Mouse (Mus musculus) midbrain, embryonic 11.5 days (tissue): Measurements from ENCODE around the gene Limk1. TPM values are rescaled to one million over a fixed set of nuclear protein-coding genes. Genes with fewer than 3 reads are reported as not detected.

Experiments
- ATAC-seq: fragments of 200-750 bp; cut with Nextera tagmentation; 2 replicates; pipeline ENCODE4 v1.8.0; 2017; ENCODE audit warnings: moderate TSS enrichment, moderate library complexity; ENCODE audit not compliant: low FRiP score
- DNase-seq: peaks from one replicate; pipeline ENCODE4 v3.0.0; 2015; ENCODE audit warnings: low spot score; ENCODE audit errors: missing footprints
- H3K27ac ChIP-seq: fragments of 300-500 bp; sonication (generic); 2 replicates; pipeline ENCODE4 v1.5.1; 2014; ENCODE audit warnings: low read depth, low read length
- H3K27me3 ChIP-seq: fragments of 300-500 bp; sonication (generic); 2 replicates; pipeline ENCODE4 v1.6.1; 2014; ENCODE audit warnings: mild to moderate bottlenecking, low read length, moderate library complexity, mixed read lengths; ENCODE audit not compliant: control insufficient read depth, insufficient read depth
- H3K36me3 ChIP-seq: fragments of 300-500 bp; sonication (generic); 2 replicates; pipeline ENCODE4 v1.6.1; 2014; ENCODE audit warnings: mild to moderate bottlenecking, low read length, moderate library complexity, mixed read lengths; ENCODE audit not compliant: control insufficient read depth, insufficient read depth
- H3K4me1 ChIP-seq: fragments of 300-500 bp; sonication (generic); 2 replicates; pipeline ENCODE4 v1.6.1; 2014; ENCODE audit warnings: low read length; ENCODE audit not compliant: control insufficient read depth, insufficient read depth
- H3K4me2 ChIP-seq: fragments of 300-500 bp; sonication (generic); 2 replicates; pipeline ENCODE4 v1.6.1; 2014; ENCODE audit warnings: mild to moderate bottlenecking, moderate library complexity
- H3K4me3 ChIP-seq: fragments of 300-500 bp; sonication (generic); 2 replicates; pipeline ENCODE4 v1.5.1; 2014; ENCODE audit warnings: low read depth, low read length
- H3K9ac ChIP-seq: fragments of 300-500 bp; sonication (generic); 2 replicates; pipeline ENCODE4 v1.6.1; 2014; ENCODE audit warnings: low read length
- H3K9me3 ChIP-seq: fragments of 300-500 bp; sonication (generic); 2 replicates; pipeline ENCODE4 v1.6.1; 2016; ENCODE audit warnings: low read length; ENCODE audit not compliant: control insufficient read depth
- WGBS: fragments of 180-500 bp; shearing (Covaris S2); extraction: QIAGEN DNeasy Blood & Tissue Kit; methylation state at CpG from one replicate; pipeline ENCODE4 v1.1.7; 2014; 5-methylcytosine and 5-hydroxymethylcytosine counted together
- polyA plus RNA-seq: library from polyadenylated mRNA; unstranded; fragments of >200 nt; fragmentation: Nextera tagmentation; extraction: Ambion mirVana; gene quantifications from 2 replicates; pipeline ENCODE4 v1.2.1, GENCODE M21; 2014

Limk1 gene
- polyA plus RNA-seq, 1 experiment from 2014 or later = 9.1 TPM

GRCm38 (mm10) chr5:134629508-134629907 lies 58.9 kb downstream of the Limk1 start:
- no peak for DNase-seq
- H3K4me2 ChIP-seq = no peak overlapping the region
- WGBS = 93% methylated on average over 4 of the region's 4 CpGs
- H3K9me3 ChIP-seq = no peaks in the 10 kb centered on the region
- H3K27me3 ChIP-seq = no peaks in the 10 kb centered on the region
- no peaks in the 10 kb centered on the region for H3K4me1 ChIP-seq
- ATAC-seq = no peak
- no peak overlapping the region for H3K27ac ChIP-seq
- no peak overlapping the region for H3K4me3 ChIP-seq
- no peak overlapping the region for H3K9ac ChIP-seq
- H3K36me3 ChIP-seq = peaks cover 24% of the 10 kb centered on the region

DNA sequence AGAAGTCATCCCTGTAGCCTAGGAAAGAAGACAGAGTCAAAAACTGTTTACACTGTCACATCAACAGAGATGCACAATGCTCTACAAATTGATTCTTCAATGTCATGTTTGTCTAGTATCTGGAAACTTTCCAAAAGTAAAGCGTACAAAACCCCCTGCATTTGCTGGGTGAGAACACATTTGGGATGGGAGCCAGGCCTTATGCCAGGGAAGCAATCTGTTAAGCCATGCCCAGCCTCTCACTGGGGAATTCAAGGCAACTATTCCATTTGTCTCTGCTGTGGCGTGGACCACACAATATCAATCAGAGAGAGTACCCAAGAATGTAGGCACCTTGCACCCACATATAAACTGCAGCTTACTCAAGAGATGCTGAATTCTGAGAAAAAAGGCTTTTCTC lies 66.3 kb downstream of the Limk1 start:
- no peak overlapping the region for H3K4me3 ChIP-seq
- H3K9me3 ChIP-seq = no peaks in the 10 kb centered on the region
- no peaks in the 10 kb centered on the region for H3K27me3 ChIP-seq
- ATAC-seq (no peak), DNase-seq (no peak)
- 86% methylated on average over 2 of the region's 2 CpGs for WGBS
- no peak overlapping the region for H3K27ac ChIP-seq
- peaks cover 66% of the 10 kb centered on the region for H3K36me3 ChIP-seq
- no peak overlapping the region for H3K4me2 ChIP-seq
- no peaks in the 10 kb centered on the region for H3K4me1 ChIP-seq
- H3K9ac ChIP-seq = no peak overlapping the region

- H3K36me3 ChIP-seq = peaks cover 62% of the 10 kb centered on the region
- H3K4me3 ChIP-seq = no peak overlapping the region
- no peaks in the 10 kb centered on the region for H3K27me3 ChIP-seq
- ATAC-seq = no peak
- H3K4me2 ChIP-seq = no peak overlapping the region
- no peak overlapping the region for H3K27ac ChIP-seq
- DNase-seq = no peak
- no peaks in the 10 kb centered on the region for H3K4me1 ChIP-seq
- 89% methylated on average over 16 of the region's 16 CpGs for WGBS
- no peak overlapping the region for H3K9ac ChIP-seq
- H3K9me3 ChIP-seq = no peaks in the 10 kb centered on the region
These were observed 67.2 kb downstream of the Limk1 start for GRCm38 (mm10) chr5:134621099-134621640.

- no peak for DNase-seq
- H3K4me2 ChIP-seq = no peak overlapping the region
- no peak overlapping the region for H3K27ac ChIP-seq
- H3K4me3 ChIP-seq = no peak overlapping the region
- H3K27me3 ChIP-seq = no peaks in the 10 kb centered on the region
- peaks cover 57% of the 10 kb centered on the region for H3K36me3 ChIP-seq
- no peaks in the 10 kb centered on the region for H3K9me3 ChIP-seq
- ATAC-seq = no peak
- H3K9ac ChIP-seq = no peak overlapping the region
- WGBS = 97% methylated on average over 9 of the region's 9 CpGs
- H3K4me1 ChIP-seq = no peaks in the 10 kb centered on the region
These were observed 67.9 kb downstream of the Limk1 start for GRCm38 (mm10) chr5:134620457-134620856.

GRCm38 (mm10) chr5:134617071-134617470 lies 71.3 kb downstream of the Limk1 start:
- no peak overlapping the region for H3K9ac ChIP-seq
- peaks cover 33% of the 10 kb centered on the region for H3K36me3 ChIP-seq
- H3K4me3 ChIP-seq = no peak overlapping the region

GRCm38 (mm10) chr5:134615780-134616179 lies 72.6 kb downstream of the Limk1 start:
- H3K4me2 ChIP-seq = no peak overlapping the region
- H3K9ac ChIP-seq = no peak overlapping the region
- no peak overlapping the region for H3K4me3 ChIP-seq
- 67% methylated on average over 4 of the region's 4 CpGs for WGBS
- peaks cover 21% of the 10 kb centered on the region for H3K36me3 ChIP-seq
- no peak for DNase-seq
- H3K27me3 ChIP-seq = no peaks in the 10 kb centered on the region
- no peak for ATAC-seq
- no peaks in the 10 kb centered on the region for H3K4me1 ChIP-seq
- H3K9me3 ChIP-seq = no peaks in the 10 kb centered on the region
- H3K27ac ChIP-seq = no peak overlapping the region

More at GRCm38 (mm10) chr5:134617071-134617470, 71.3 kb downstream of the Limk1 start:
- Histone ChIP-seq H3K4me1 (no peaks in the 10 kb centered on the region), H3K27me3 (no peaks in the 10 kb centered on the region), H3K4me2 (no peak overlapping the region), H3K9me3 (no peaks in the 10 kb centered on the region), H3K27ac (no peak overlapping the region)
- DNase-seq (peak; percentile 93), ATAC-seq (0 out of 2 replicates have a peak, but pooled peaks have one; percentile 19)
- 53% methylated on average over 3 of the region's 3 CpGs for WGBS

GRCm38 (mm10) chr5:134615380-134615779 lies 73.0 kb downstream of the Limk1 start:
- ATAC-seq (no peak), DNase-seq (no peak)
- Histone ChIP-seq H3K4me1 (no peaks in the 10 kb centered on the region), H3K27me3 (no peaks in the 10 kb centered on the region), H3K4me3 (no peak overlapping the region), H3K9me3 (no peaks in the 10 kb centered on the region), H3K36me3 (peaks cover 17% of the 10 kb centered on the region), H3K27ac (no peak overlapping the region), H3K9ac (no peak overlapping the region), H3K4me2 (no peak overlapping the region)
- WGBS = 90% methylated on average over 8 of the region's 8 CpGs

DNA sequence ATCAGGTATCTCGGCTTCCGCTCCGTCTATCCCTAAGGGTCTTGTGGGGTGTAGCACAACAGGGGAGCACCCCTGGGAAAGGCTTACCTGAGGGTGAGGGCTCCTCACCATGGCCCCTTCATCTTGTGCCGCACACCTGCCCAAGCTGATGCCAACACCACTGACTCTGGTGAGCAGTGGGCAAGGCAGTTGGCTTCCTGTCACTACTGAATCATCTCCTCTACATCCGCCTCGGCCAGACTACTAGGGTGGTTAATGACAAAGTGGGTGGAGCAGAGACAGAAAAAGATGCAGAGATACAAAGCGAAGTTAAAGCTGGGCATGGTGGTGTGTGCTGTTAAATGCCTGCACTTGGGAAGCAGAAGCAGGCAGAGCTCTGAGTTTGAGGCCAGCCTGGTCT lies 73.6 kb downstream of the Limk1 start, which contains the start of gene Lat2:
Gene Lat2 (minus strand): TSS at position 224 of the 400 bp plus-strand sequence.
- Histone ChIP-seq H3K9me3 (no peaks in the 10 kb centered on the region), H3K36me3 (peaks cover 13% of the 10 kb centered on the region; the same call in 1 of the 2 replicates), H3K4me3 (no peak within 1 kb of the TSS), H3K4me1 (no peaks in the 10 kb centered on the region), H3K27ac (no peak within 1 kb of the TSS), H3K9ac (no peak within 1 kb of the TSS), H3K27me3 (no peaks in the 10 kb centered on the region), H3K4me2 (no peak within 1 kb of the TSS)
- 92% methylated on average over 7 of the region's 7 CpGs for WGBS
- no peak for DNase-seq
- no peak for ATAC-seq

DNA sequence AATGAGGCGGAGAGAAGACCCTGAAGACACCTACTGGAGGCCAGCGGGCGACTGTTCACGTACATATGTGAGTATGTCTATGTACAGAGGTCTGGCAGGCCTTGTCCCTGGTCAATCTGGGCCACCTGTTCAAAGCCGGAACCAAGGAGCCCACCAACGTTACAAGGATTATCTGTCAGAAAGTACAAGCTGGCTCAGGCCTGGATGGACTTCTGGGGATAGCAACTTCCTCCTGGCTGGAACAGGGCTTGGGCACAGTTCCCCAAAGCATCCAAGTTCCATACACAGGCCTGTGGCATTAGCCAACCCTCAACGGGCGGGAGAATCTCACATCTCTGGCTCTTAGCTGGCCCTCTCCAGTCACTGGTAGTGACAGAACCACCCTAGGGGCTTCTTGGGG lies 74.1 kb downstream of the Limk1 start:
- H3K4me1 ChIP-seq = no peaks in the 10 kb centered on the region
- no peaks in the 10 kb centered on the region for H3K27me3 ChIP-seq
- no peak overlapping the region for H3K4me2 ChIP-seq
- no peak overlapping the region for H3K9ac ChIP-seq
- H3K9me3 ChIP-seq = no peaks in the 10 kb centered on the region
- no peak overlapping the region for H3K27ac ChIP-seq
- ATAC-seq (no peak), DNase-seq (no peak)
- peaks cover 8% of the 10 kb centered on the region; the same call in 1 of the 2 replicates for H3K36me3 ChIP-seq
- WGBS = 88% methylated on average over 8 of the region's 8 CpGs
- no peak overlapping the region for H3K4me3 ChIP-seq
